Mouse (Mus musculus): ENCODE data around the gene 1700037H04Rik. TPM values are rescaled to one million over a fixed set of nuclear protein-coding genes. Genes with fewer than 3 reads are reported as not detected.

Gene 1700037H04Rik
- total and polyA plus RNA-seq, 3 experiments, result 45.5 to 72.6 TPM; not detected in 1

GRCm38 (mm10) chr2:131160671-131161111 is 810 bp upstream of the 1700037H04Rik start (continued):
- TF ChIP-seq SIN3A (IDR thresholded peaks at IDR 0.05; ENCODE audit: low read length) (0 out of 2 replicates have a peak, but pooled peaks have one; percentile 2), GATA1 (IDR thresholded peaks at IDR 0.05; ENCODE audit: low read depth, low read length) (no peak), RAD21 (IDR thresholded peaks at IDR 0.05; ENCODE audit: low read depth, low read length) (peak; percentile 40), TBP (IDR thresholded peaks at IDR 0.05; ENCODE audit: low read depth, low read length) (no peak), ELF1 (IDR thresholded peaks at IDR 0.05; ENCODE audit: low read depth, low read length) (no peak)

GRCm38 (mm10) chr2:131159491-131159910 is 380 bp downstream of the 1700037H04Rik start:
- Histone ChIP-seq H3K9ac (ENCODE audit: control insufficient read depth, low read depth, low read length, poor library complexity, severe bottlenecking) (peak overlapping the region; percentile 78), H3K9me3 (replicated peaks; ENCODE audit: insufficient read depth, low read length) (no peaks in the 10 kb centered on the region), H3K4me3 (ENCODE audit: control insufficient read depth in 1 of 2, insufficient read depth in 1 of 2, low read depth in 2 of 2, low read length in 2 of 2) (peak overlapping the region; percentile 66 to 80), H3K27me3 (ENCODE audit: control insufficient read depth in 1 of 2, insufficient read depth in 2 of 2, low read length in 2 of 2) (no peaks in the 10 kb centered on the region), H3K27ac (ENCODE audit: control insufficient read depth, low read depth, low read length) (peak overlapping the region; percentile 28; the same call in 1 of the 2 replicates), H3K79me2 (ENCODE audit: control insufficient read depth, insufficient read depth, low read length, poor library complexity) (peaks cover 6% of the 10 kb centered on the region), H3K36me3 (ENCODE audit: control insufficient read depth in 1 of 2, insufficient read depth in 2 of 2, low read length in 2 of 2) (no peaks in the 10 kb centered on the region; a peak in 2 of 4 replicates), H3K4me1 (ENCODE audit: control insufficient read depth in 1 of 2, insufficient read depth in 2 of 2, low read length in 2 of 2) (peaks cover 0 to 4% of the 10 kb centered on the region in 2 experiments; a peak in 1 of 4 replicates)
- TF ChIP-seq USF2 (IDR thresholded peaks at IDR 0.05; ENCODE audit: borderline replicate concordance in 1 of 2, insufficient read depth in 1 of 2, low read depth in 1 of 2, low read length in 2 of 2) (no peak), JUND (IDR thresholded peaks at IDR 0.05; ENCODE audit: low read depth, low read length) (no peak), MEF2A (IDR thresholded peaks at IDR 0.05; ENCODE audit: extremely low read depth, insufficient replicate concordance, low read depth, low read length, poor library complexity, severe bottlenecking) (no peak), HCFC1 (IDR thresholded peaks at IDR 0.05; ENCODE audit: low read depth, low read length) (no peak), POLR2A (IDR thresholded peaks at IDR 0.05; ENCODE audit: control insufficient read depth in 1 of 2, insufficient read depth in 1 of 2, low read depth in 1 of 2, low read length in 2 of 2, poor library complexity in 1 of 2) (no peak), ZKSCAN1 (IDR thresholded peaks at IDR 0.05; ENCODE audit: low read depth, low read length) (no peak), RCOR1 (IDR thresholded peaks at IDR 0.05; ENCODE audit: low read depth, low read length) (no peak), POLR2AphosphoS2 (IDR thresholded peaks at IDR 0.05; ENCODE audit: low read length) (no peak), CTCF (IDR thresholded peaks at IDR 0.05 in 2 of 3, conservative IDR thresholded peaks at IDR 0.05 in 1 of 3; ENCODE audit: control insufficient read depth in 1 of 3, insufficient read depth in 1 of 3, low read depth in 2 of 3, low read length in 3 of 3, poor library complexity in 1 of 3, severe bottlenecking in 1 of 3) (no peak), ZMIZ1 (IDR thresholded peaks at IDR 0.05; ENCODE audit: low read depth, low read length) (no peak), KAT2A (conservative IDR thresholded peaks at IDR 0.05; ENCODE audit: low read depth, low read length) (no peak), MYB (IDR thresholded peaks at IDR 0.05; ENCODE audit: low read depth, low read length) (no peak), BHLHE40 (IDR thresholded peaks at IDR 0.05; ENCODE audit: borderline replicate concordance, low read depth, low read length) (no peak)
- peak; percentile 65 for DNase-seq (ENCODE audit: low read depth, low spot score)

- Histone ChIP-seq H3K9me3 (replicated peaks; ENCODE audit: insufficient read depth, low read length) (no peaks in the 10 kb centered on the region), H3K9ac (ENCODE audit: control insufficient read depth, low read depth, low read length, poor library complexity, severe bottlenecking) (no peak overlapping the region), H3K27ac (ENCODE audit: control insufficient read depth, low read depth, low read length) (no peak overlapping the region), H3K79me2 (ENCODE audit: control insufficient read depth, insufficient read depth, low read length, poor library complexity) (peaks cover 6% of the 10 kb centered on the region), H3K36me3 (ENCODE audit: control insufficient read depth in 1 of 2, insufficient read depth in 2 of 2, low read length in 2 of 2) (no peaks in the 10 kb centered on the region; a peak in 3 of 4 replicates), H3K4me1 (ENCODE audit: control insufficient read depth in 1 of 2, insufficient read depth in 2 of 2, low read length in 2 of 2) (peaks cover 0 to 4% of the 10 kb centered on the region in 2 experiments; a peak in 1 of 4 replicates), H3K27me3 (ENCODE audit: control insufficient read depth in 1 of 2, insufficient read depth in 2 of 2, low read length in 2 of 2) (no peaks in the 10 kb centered on the region), H3K4me3 (ENCODE audit: control insufficient read depth in 1 of 2, insufficient read depth in 1 of 2, low read depth in 2 of 2, low read length in 2 of 2) (no peak overlapping the region)
- TF ChIP-seq EP300 (IDR thresholded peaks at IDR 0.05; ENCODE audit: low read depth in 1 of 2, low read length in 2 of 2) (no peak), ELF1 (IDR thresholded peaks at IDR 0.05; ENCODE audit: low read depth, low read length) (no peak), MAFK (IDR thresholded peaks at IDR 0.05; ENCODE audit: borderline replicate concordance, low read depth, low read length) (no peak), CHD1 (IDR thresholded peaks at IDR 0.05; ENCODE audit: low read depth, low read length) (no peak), MAX (IDR thresholded peaks at IDR 0.05; ENCODE audit: low read length) (no peak), POLR2A (IDR thresholded peaks at IDR 0.05; ENCODE audit: control insufficient read depth in 1 of 2, insufficient read depth in 1 of 2, low read depth in 1 of 2, low read length in 2 of 2, poor library complexity in 1 of 2) (no peak)
- no peak for DNase-seq (ENCODE audit: low read depth, low spot score)
Measured at GRCm38 (mm10) chr2:131156987-131157386, 2.9 kb downstream of the 1700037H04Rik start.
